Mouse (Mus musculus): ENCODE data around the gene C1rl.
"Not testable (repeated sequence)": the region's sequence is repeated elsewhere in the genome, so short reads cannot be mapped to it uniquely, and the experiment has no call there.

- not testable (repeated sequence) for TF ChIP-seq CTCF (IDR thresholded peaks at IDR 0.05; ENCODE audit: control insufficient read depth, insufficient read depth, insufficient replicate concordance, low read depth, low read length); POLR2A (IDR thresholded peaks at IDR 0.05; ENCODE audit: control insufficient read depth, low read depth, low read length)
These were observed 48.3 kb downstream of the C1rl start for GRCm38 (mm10) chr6:124541176-124541575.

Measured in testis, adult 2 months (tissue).